Mouse (Mus musculus) cerebellum, postnatal 36 days (tissue): ENCODE data around the gene Nfia.
A peak's percentile ranks its signal among the peaks of the same experiment; 100 is the strongest.

ENCODE experiments used
- DNase-seq, 2 experiments: peaks; one replicate each; pipeline ENCODE4 v3.0.0; 2021 to 2022; ENCODE audit warnings: mixed read lengths in 2 of 2

Nfia gene

DNA sequence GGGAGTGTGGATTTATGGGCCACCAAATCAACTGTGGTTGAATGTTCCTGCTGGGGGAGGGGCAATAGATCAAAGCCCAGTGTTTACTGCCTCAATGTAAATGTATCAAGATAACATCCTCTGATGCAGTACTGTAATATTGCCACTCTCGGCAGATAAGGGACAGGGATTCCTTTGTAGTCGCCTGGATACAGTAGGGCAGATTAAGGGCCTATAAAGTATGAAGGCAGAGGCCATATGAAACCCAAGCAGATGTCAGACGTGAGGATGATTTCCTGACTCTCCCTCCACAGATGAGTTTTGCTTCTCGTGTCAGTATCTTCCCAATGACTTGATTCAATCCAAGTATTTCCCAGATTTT is 334.5 kb downstream of the Nfia start:
- no peak for DNase-seq

DNA sequence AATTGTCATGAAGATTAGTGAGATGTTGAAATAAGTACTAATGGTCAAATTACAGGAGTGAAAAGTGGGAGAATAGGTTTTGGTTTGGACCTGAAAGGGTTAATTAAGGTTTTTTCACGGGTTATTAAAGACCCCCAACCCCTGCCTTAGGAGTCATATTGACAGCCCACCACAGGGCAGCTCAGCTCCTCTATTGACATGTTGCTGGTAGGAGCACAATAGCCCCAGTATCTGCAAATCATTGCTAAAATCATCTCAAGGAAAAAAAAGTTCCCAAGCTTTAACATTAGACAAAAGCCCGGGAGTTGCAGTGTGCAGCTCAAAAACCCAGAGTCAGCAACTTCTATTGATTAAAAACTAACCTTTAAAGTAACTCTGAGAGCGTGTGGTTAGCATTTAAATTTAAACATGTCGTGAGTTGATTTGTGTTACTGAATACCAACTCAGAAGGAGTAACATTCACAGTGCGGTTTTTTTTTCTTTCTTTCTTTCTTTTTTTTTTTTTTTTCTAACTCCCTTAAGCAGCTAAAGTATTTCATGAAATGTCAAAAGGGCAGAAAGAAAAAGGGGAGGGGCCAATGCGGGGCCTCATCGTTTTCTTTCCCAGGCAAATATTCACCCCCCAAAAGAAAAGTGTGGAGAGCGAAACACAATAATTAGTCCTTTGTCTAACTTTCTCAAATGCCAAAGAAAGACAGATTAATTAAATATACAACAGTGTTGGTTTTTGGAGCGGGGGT is 335.6 kb downstream of the Nfia start:
- no peak for DNase-seq

DNA sequence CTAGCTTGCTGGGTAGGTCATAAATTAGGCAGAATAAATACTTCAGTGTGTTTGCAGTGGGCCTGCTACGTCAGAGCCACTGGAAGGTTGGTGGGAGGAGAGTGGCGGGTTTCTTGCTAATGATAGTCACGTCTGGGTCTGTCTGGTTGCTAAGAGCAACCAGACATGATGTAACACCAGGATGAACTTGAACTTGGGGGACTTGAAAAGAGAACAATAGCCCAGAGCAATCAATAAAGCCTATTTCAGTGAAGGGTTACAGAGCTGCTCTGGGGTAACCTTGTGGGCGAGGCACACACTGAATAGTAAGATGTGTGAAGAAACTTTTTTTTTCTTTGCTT is 336.1 kb downstream of the Nfia start:
- DNase-seq: no peak

DNA sequence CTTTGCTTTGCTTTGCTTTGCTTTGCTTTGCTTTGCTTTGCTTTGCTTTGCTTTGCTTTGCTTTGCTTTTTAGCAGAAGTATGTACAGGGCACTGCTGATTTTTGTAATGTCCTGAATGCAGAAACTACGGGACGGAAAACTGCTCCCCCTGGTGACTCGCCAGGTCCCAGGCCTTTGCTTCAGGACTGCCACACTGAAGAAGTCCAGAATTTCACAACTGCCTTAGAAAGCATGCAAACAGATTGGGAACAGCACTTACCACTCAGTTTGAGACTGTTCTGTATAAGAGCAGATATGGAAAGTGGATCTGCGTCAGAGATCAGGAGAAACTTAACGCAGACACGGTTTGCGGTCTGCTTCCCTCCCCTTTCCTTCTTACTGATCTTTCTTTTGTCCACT is 336.5 kb downstream of the Nfia start:
- DNase-seq: peak; percentile 76 to 77

- DNase-seq: no peak
These were observed 337.4 kb downstream of the Nfia start for GRCm38 (mm10) chr4:98109911-98110310.

DNA sequence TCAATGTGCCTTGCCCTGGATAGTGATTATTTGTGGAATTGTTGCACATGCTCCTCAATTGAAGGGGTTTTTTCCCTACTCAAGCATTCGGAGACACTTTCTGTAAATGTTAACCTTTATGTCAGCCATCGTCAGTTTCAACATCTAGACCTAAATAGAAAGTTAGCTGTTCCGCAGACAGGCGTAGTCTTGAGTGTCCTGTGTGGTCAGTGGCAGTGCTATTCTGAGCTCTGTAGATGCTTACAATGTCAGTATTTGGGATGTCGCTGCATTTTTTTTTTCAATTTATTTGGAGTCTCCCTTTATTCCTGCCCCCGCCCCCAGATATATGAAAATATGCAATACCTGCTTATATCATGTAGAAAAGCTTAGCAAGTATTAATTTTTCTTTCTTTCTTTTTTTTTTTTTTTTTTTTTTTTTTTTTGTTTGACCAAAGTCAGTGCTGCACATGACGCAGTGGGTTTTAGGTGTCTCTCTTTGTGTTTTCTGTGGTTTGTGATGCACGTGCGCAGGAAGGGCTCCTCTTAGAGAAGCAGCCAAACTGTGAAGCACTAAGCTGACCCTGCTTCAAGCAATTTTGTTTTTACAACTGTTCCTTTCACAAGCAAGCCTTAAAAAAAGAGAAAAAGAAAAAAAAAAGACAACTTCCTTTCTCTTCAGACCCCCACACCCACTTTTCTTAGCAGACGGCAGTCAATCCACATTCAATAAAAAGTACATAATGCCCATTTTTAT is 340.9 kb downstream of the Nfia start:
- DNase-seq: no peak

GRCm38 (mm10) chr4:98114966-98115365 is 342.4 kb downstream of the Nfia start:
- no peak for DNase-seq

GRCm38 (mm10) chr4:98115401-98115800 is 342.9 kb downstream of the Nfia start:
- DNase-seq: no peak

GRCm38 (mm10) chr4:98116046-98116445 is 343.5 kb downstream of the Nfia start:
- DNase-seq: no peak

- DNase-seq: no peak
These were observed 345.6 kb downstream of the Nfia start for GRCm38 (mm10) chr4:98118126-98118525.

DNA sequence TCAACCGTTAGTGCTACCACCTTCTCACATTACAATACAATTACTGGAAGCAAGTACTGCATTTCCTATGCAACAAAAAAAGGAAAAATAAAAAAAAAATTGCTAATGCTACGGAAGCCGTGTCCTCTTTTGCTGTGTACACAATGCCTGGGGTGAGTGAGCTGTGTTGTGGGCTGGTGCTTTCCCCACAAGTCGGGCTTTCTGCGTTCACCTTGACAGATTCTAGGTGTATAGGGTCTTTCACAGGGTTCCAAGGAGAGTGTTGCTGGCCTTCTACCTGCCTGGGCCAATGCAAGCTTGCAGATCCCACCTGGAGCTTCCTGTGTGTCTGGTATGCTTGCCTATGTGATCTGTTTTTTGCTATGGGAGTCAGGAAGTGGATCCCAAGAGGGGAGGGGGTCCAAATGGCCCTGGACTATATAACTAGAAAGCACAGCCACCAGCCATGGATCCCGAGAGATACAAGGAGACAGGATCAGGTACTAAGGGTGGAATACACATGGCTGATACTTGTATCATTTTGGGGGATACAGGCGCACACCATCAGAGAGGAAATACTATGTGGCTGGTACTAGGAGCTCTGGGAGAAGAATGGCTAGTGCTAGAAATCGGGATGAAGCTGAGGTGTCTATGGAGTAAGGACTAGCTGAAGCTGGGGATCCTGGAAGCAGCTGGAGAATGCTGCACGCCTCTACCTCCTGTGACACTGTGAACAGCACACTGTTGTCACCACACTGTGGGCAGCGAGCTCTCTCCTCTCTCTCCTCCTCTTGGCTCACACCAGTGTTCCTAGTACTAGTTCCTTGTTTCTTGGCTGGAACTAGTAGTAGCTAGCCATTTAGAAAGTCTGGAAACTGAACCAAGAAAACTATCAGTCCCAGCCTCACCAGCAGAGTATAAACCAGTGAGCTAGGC is 346.5 kb downstream of the Nfia start:
- DNase-seq: no peak

- DNase-seq: no peak
These were observed 347.5 kb downstream of the Nfia start for GRCm38 (mm10) chr4:98119949-98120531.

GRCm38 (mm10) chr4:98120706-98121340 is 348.3 kb downstream of the Nfia start:
- no peak for DNase-seq

- DNase-seq: no peak
These were observed 353.6 kb downstream of the Nfia start for GRCm38 (mm10) chr4:98126003-98126677.

DNA sequence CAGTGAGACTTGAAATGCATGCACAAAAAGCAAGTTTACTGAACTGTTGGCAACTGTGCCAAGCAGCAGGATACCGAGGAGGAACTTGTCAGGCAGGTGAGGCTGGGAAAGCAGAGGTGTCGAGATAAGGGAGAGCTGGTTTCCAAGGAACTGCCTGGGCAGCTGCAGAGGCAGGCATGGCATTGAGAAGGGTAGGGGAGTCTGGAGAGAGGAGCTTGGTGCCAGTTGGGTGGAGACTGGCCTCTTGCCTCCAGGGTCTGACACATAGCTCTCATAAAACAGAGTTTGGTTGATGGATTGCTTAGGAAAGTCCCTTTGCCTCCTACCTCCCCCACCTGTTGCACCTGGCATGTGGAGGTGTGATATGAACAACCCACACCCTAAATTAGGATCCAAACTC is 358.3 kb downstream of the Nfia start:
- no peak for DNase-seq

- DNase-seq: no peak
These were observed 361.5 kb downstream of the Nfia start for GRCm38 (mm10) chr4:98134027-98134426.

DNA sequence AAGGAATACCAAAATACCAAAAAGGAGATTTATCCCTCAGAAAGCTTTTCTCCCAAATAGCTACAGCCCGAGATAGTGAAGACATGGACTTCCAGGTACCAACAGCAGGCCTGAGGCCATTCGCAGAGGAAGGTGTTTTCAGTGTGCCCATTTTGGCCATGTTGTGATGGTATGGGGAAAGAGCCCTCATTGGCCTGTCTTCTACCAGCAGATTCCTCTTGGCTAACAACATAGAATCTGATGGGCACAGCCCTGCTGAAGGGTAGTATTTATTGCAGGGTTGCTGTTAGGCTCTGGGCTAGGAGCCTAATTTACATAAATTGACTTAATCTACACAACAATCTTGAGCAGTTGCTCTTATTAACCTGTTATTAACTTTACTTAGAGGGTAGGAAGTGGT is 363.5 kb downstream of the Nfia start:
- DNase-seq: no peak

- DNase-seq: no peak
These were observed 370.4 kb downstream of the Nfia start for GRCm38 (mm10) chr4:98142879-98143436.

GRCm38 (mm10) chr4:98150576-98150975 is 378.0 kb downstream of the Nfia start:
- DNase-seq: no peak

DNA sequence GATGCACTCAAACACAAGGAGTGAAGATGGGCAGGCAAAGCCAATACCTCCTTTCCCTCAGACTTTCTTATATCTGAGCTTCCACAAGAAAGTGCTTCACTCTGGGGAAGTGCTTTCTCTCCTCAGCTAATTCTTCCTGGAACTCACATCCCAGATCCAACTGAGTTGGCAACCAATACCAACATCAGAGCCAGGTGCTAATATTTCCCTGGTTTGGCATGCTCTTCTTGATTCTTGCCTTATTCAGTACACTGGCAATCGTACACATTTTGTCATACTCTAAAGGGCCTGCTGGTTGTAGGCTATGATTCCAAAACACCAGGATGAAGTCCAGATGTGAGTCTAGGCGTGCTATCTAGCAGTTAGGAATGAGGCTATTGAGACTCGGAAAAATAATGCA is 385.4 kb downstream of the Nfia start:
- DNase-seq: no peak

DNA sequence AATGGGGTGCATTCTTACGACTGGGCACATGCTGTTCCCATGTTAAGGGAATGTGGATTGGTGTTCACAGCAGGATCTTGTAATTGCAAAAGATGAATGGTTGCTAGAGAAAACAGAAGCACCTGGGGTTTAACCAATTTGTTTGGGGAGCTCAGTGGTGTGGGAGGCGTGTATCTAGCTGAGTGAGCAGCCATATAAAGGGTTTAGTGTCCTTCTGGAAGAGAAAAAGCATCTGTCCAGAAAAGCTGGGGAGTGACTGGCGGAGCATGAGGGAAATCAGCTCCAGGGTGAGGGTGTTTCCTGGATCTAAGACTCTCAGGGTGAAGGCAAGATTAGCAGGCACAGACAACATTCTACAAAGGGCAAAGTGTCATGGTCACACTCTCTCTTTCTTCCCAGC is 393.8 kb downstream of the Nfia start:
- no peak for DNase-seq
